Mouse (Mus musculus) heart, adult 2 months (tissue): ENCODE data around the gene Wnt6.

Source experiments
- CTCF ChIP-seq: fragments of 200-600 bp; IDR thresholded peaks from 2 replicates; pipeline ENCODE4 v1.8.1; 2022; ENCODE audit warnings: antibody characterized with exemption, mild to moderate bottlenecking, moderate library complexity
- POLR2A ChIP-seq: fragments of 200-500 bp; IDR thresholded peaks from 2 replicates; pipeline ENCODE4 v1.6.1; 2011; ENCODE audit warnings: mild to moderate bottlenecking, low read depth, low read length, control low read depth; ENCODE audit not compliant: insufficient read depth

- no peak for TF ChIP-seq CTCF
- TF ChIP-seq POLR2A: no peak
Measured at GRCm38 (mm10) chr1:74833255-74833654, 61.6 kb downstream of the Wnt6 start.
